Mouse (Mus musculus) MEL (cell line): ENCODE results near the gene Olfr330. TPM values are rescaled to one million over a fixed set of nuclear protein-coding genes. Genes with fewer than 3 reads are reported as not detected.
"Not testable (repeated sequence)": the region's sequence is repeated elsewhere in the genome, so short reads cannot be mapped to it uniquely, and the experiment has no call there.

Experiments used
- DNase-seq: peaks from one replicate; pipeline ENCODE4 v3.0.0; 2011; ENCODE audit warnings: low read depth, low spot score
- H3K27ac ChIP-seq: 2 replicates; pipeline ENCODE4 v1.5.1; 2012; ENCODE audit warnings: low read depth, mild to moderate bottlenecking, control low read depth, low read length, moderate library complexity; ENCODE audit not compliant: control insufficient read depth
- H3K27me3 ChIP-seq, 2 experiments: fragments of 150-350 bp in 1 of 2; sonication (generic) in 1 of 2; 2 replicates each; pipeline ENCODE4 v1.6.1; 2012; ENCODE audit warnings: low read length in 2 of 2, mild to moderate bottlenecking in 2 of 2, improper control_type of control experiment in 1 of 2, moderate library complexity in 1 of 2; ENCODE audit not compliant: insufficient read depth in 2 of 2, control insufficient read depth in 1 of 2
- H3K36me3 ChIP-seq, 2 experiments: 2 replicates each; pipeline ENCODE4 v1.6.1; 2012 to 2014; ENCODE audit warnings: low read length in 2 of 2, improper control_type of control experiment in 1 of 2, inconsistent platforms in 1 of 2, mild to moderate bottlenecking in 1 of 2; ENCODE audit not compliant: insufficient read depth in 2 of 2, control insufficient read depth in 1 of 2
- H3K4me1 ChIP-seq, 2 experiments: fragments of 150-350 bp in 1 of 2; sonication (generic) in 1 of 2; 2 replicates each; pipeline ENCODE4 v1.6.1; 2012; ENCODE audit warnings: low read length in 2 of 2, improper control_type of control experiment in 1 of 2, mild to moderate bottlenecking in 1 of 2; ENCODE audit not compliant: insufficient read depth in 2 of 2, control insufficient read depth in 1 of 2
- H3K4me3 ChIP-seq, 2 experiments: fragments of 150-350 bp in 1 of 2; sonication (generic) in 1 of 2; 2 replicates each; pipeline ENCODE4 v1.5.1; 2012; ENCODE audit warnings: low read depth in 2 of 2, low read length in 2 of 2, mild to moderate bottlenecking in 2 of 2, moderate library complexity in 2 of 2, control low read depth in 1 of 2, improper control_type of control experiment in 1 of 2; ENCODE audit not compliant: control insufficient read depth in 1 of 2, insufficient read depth in 1 of 2
- H3K79me2 ChIP-seq: 2 replicates; pipeline ENCODE4 v1.6.1; 2012; ENCODE audit warnings: mild to moderate bottlenecking, low read length, moderate library complexity; ENCODE audit not compliant: control insufficient read depth, poor library complexity, insufficient read depth
- H3K9ac ChIP-seq: 2 replicates; pipeline ENCODE4 v1.6.1; 2012; ENCODE audit warnings: low read depth, mild to moderate bottlenecking, control low read depth, low read length, moderate library complexity; ENCODE audit not compliant: control insufficient read depth, poor library complexity, severe bottlenecking
- H3K9me3 ChIP-seq: fragments of 150-350 bp; sonication (generic); replicated peaks from 2 replicates; pipeline ENCODE4 v1.6.1; 2012; ENCODE audit warnings: mild to moderate bottlenecking, low read length, improper control_type of control experiment, moderate library complexity; ENCODE audit not compliant: insufficient read depth
- CTCF ChIP-seq, 3 experiments: IDR thresholded peaks in 2 of 3; conservative IDR thresholded peaks in 1 of 3; 2 replicates each; pipeline ENCODE4 v1.5.1; 2011 to 2012; ENCODE audit warnings: low read length in 3 of 3, low read depth in 2 of 3, mild to moderate bottlenecking in 2 of 3, improper control_type of control experiment in 1 of 3, inconsistent platforms in 1 of 3, mixed read lengths in 1 of 3, moderate library complexity in 1 of 3; ENCODE audit not compliant: control insufficient read depth in 1 of 3, insufficient read depth in 1 of 3, poor library complexity in 1 of 3, severe bottlenecking in 1 of 3
- EP300 ChIP-seq, 2 experiments: IDR thresholded peaks; 2 replicates each; pipeline ENCODE4 v1.6.1; 2011; ENCODE audit warnings: improper control_type of control experiment in 2 of 2, low read length in 2 of 2, low read depth in 1 of 2, mild to moderate bottlenecking in 1 of 2
- HCFC1 ChIP-seq: IDR thresholded peaks from 2 replicates; pipeline ENCODE4 v1.6.1; 2012; ENCODE audit warnings: low read depth, mild to moderate bottlenecking, inconsistent platforms, low read length, improper control_type of control experiment, moderate library complexity
- MEF2A ChIP-seq: IDR thresholded peaks from 2 replicates; pipeline ENCODE4 v1.6.1; 2014; ENCODE audit warnings: low read depth, mild to moderate bottlenecking, inconsistent platforms, low read length, improper control_type of control experiment; ENCODE audit not compliant: poor library complexity, insufficient replicate concordance, severe bottlenecking; ENCODE audit errors: extremely low read depth
- POLR2AphosphoS2 ChIP-seq: IDR thresholded peaks from 2 replicates; pipeline ENCODE4 v1.6.1; 2011; ENCODE audit warnings: low read length, improper control_type of control experiment
- RAD21 ChIP-seq: IDR thresholded peaks from 2 replicates; pipeline ENCODE4 v1.6.1; 2011; ENCODE audit warnings: mild to moderate bottlenecking, low read depth, low read length, improper control_type of control experiment
- RCOR1 ChIP-seq: IDR thresholded peaks from 2 replicates; pipeline ENCODE4 v1.6.1; 2012; ENCODE audit warnings: low read depth, mild to moderate bottlenecking, inconsistent platforms, low read length, improper control_type of control experiment
- SIN3A ChIP-seq: IDR thresholded peaks from 2 replicates; pipeline ENCODE4 v1.6.1; 2012; ENCODE audit warnings: low read length, improper control_type of control experiment, inconsistent platforms
- SMC3 ChIP-seq: IDR thresholded peaks from 2 replicates; pipeline ENCODE4 v1.6.1; 2011; ENCODE audit warnings: low read depth, low read length, improper control_type of control experiment
- TCF12 ChIP-seq: IDR thresholded peaks from 2 replicates; pipeline ENCODE4 v1.6.1; 2014; ENCODE audit warnings: low read depth, mild to moderate bottlenecking, inconsistent platforms, low read length, improper control_type of control experiment, moderate library complexity
- USF2 ChIP-seq, 2 experiments: IDR thresholded peaks; 2 replicates each; pipeline ENCODE4 v1.6.1; 2011 to 2012; ENCODE audit warnings: improper control_type of control experiment in 2 of 2, low read length in 2 of 2, borderline replicate concordance in 1 of 2, inconsistent platforms in 1 of 2, low read depth in 1 of 2, mild to moderate bottlenecking in 1 of 2; ENCODE audit not compliant: insufficient read depth in 1 of 2
- ZC3H11A ChIP-seq: IDR thresholded peaks from 2 replicates; pipeline ENCODE4 v1.6.1; 2012; ENCODE audit warnings: low read depth, mild to moderate bottlenecking, inconsistent platforms, low read length, improper control_type of control experiment
- ZNF384 ChIP-seq: IDR thresholded peaks from 2 replicates; pipeline ENCODE4 v1.6.1; 2012; ENCODE audit warnings: low read depth, mild to moderate bottlenecking, inconsistent platforms, low read length, improper control_type of control experiment
- polyA plus RNA-seq, 2 experiments: library from polyadenylated mRNA; stranded (reverse) in 1 of 2; unstranded in 1 of 2; fragments of >175 nt in 1 of 2; fragments of >200 nt in 1 of 2; gene quantifications; 2 replicates each; pipeline versions ENCODE4 v1.2.1 to v1.2.4; 2012; ENCODE audit warnings: low replicate concordance in 2 of 2, low read depth in 1 of 2; ENCODE audit not compliant: insufficient read length in 2 of 2, insufficient read depth in 1 of 2, missing spikeins in 1 of 2
- total RNA-seq: library from RNA; depleted of rRNA; stranded (reverse); fragments of 300-350 nt; gene quantifications from 2 replicates; pipeline ENCODE4 v1.2.3, GENCODE M21; 2012

Gene Olfr330
- total and polyA plus RNA-seq, 3 experiments, result not detected

DNA sequence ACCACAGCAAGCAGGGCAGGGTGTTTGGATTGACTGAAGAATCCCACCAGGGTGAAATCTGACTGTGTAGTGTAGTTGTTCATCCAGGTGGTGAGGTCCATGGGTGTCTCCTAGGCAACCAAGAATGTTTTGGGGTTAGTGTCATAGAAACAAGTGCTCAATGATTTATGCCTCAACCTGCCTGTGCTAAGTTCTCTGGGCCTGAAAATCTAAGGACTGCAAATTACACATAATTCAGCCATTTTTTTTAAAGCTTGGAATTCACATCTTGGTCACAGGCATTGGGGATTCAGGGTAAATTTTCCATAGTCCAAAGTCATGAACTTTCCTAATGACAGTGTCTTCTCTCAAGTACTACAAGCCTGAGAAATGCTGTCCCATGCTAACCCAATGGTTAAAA lies 32.2 kb downstream of the Olfr330 start, which contains the start of gene Olfr331:
Gene Olfr331, minus strand, starts transcription at position 101 of the 400 bp plus-strand sequence.
- peaks cover 4 to 18% of the 10 kb centered on the region in 2 experiments for H3K27me3 ChIP-seq
- H3K4me3 ChIP-seq, H3K4me1 ChIP-seq, H3K9me3 ChIP-seq, H3K27ac ChIP-seq, H3K9ac ChIP-seq, DNase-seq, H3K79me2 ChIP-seq, H3K36me3 ChIP-seq: not testable (repeated sequence)

DNA sequence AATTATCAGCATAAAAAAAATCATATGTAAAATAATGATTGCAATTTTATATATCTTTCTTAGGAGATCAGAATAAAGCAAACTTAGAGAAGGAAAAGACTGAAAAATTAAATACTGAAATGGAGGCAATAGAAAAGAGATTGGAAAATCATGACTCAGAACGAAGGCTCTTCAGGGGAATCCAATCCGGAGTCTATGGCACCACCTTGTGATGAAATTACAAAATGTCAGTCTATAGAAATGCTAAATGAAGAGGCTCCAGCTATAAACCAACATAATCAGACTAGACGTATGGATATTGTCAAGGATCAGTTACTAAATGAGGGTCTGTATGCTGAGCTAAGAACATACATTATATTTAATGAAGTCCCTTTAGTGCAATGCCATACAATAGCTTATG lies 35.3 kb downstream of the Olfr330 start:
- 0 out of 2 replicates have a peak, but pooled peaks have one; percentile 19 for TF ChIP-seq ZC3H11A
- TF ChIP-seq SMC3, result peak; percentile 60
- peak; percentile 56 for TF ChIP-seq RAD21
- TF ChIP-seq CTCF (IDR thresholded peaks at IDR 0.05 in 2 of 3, conservative IDR thresholded peaks at IDR 0.05 in 1 of 3; ENCODE audit: control insufficient read depth in 1 of 3, insufficient read depth in 1 of 3, low read depth in 2 of 3, low read length in 3 of 3, poor library complexity in 1 of 3, severe bottlenecking in 1 of 3), result peak in 1 of 3 experiments; percentile 49; a peak in 2 of 6 replicates
- no peak for TF ChIP-seq MEF2A
- TF ChIP-seq HCFC1, result no peak
- no peak for TF ChIP-seq ZNF384
- no peak for TF ChIP-seq SIN3A
- peak; percentile 11 for DNase-seq
- H3K9me3 ChIP-seq, result no peaks in the 10 kb centered on the region
- no peaks in the 10 kb centered on the region for H3K4me1 ChIP-seq
- H3K27ac ChIP-seq, result no peak overlapping the region
- H3K79me2 ChIP-seq, result no peaks in the 10 kb centered on the region
- H3K27me3 ChIP-seq, result peaks cover 4 to 23% of the 10 kb centered on the region in 2 experiments
- H3K9ac ChIP-seq, result no peak overlapping the region
- H3K36me3 ChIP-seq, result no peaks in the 10 kb centered on the region
- no peak overlapping the region for H3K4me3 ChIP-seq

- no peaks in the 10 kb centered on the region for H3K79me2 ChIP-seq
These were observed 35.9 kb downstream of the Olfr330 start for GRCm38 (mm10) chr11:58498761-58499160.

More at GRCm38 (mm10) chr11:58498761-58499160, 35.9 kb downstream of the Olfr330 start:
- Histone ChIP-seq H3K27ac (no peak overlapping the region), H3K4me3 (no peak overlapping the region), H3K9ac (no peak overlapping the region), H3K36me3 (no peaks in the 10 kb centered on the region), H3K27me3 (peaks cover 4 to 23% of the 10 kb centered on the region in 2 experiments), H3K4me1 (no peaks in the 10 kb centered on the region), H3K9me3 (no peaks in the 10 kb centered on the region)
- no peak for DNase-seq
- TF ChIP-seq USF2 (IDR thresholded peaks at IDR 0.05; ENCODE audit: borderline replicate concordance in 1 of 2, insufficient read depth in 1 of 2, low read depth in 1 of 2, low read length in 2 of 2) (no peak), TCF12 (no peak), EP300 (IDR thresholded peaks at IDR 0.05; ENCODE audit: low read depth in 1 of 2, low read length in 2 of 2) (no peak), ZNF384 (no peak), RCOR1 (no peak), POLR2AphosphoS2 (no peak)
